Mouse (Mus musculus) T-helper 1 cell (primary cell): ENCODE measurements around the gene Cxcl12.

ENCODE experiments used
- in situ Hi-C: fragments of 300-600 bp; cut with MboI, MseI; formaldehyde crosslinking; loops from one replicate; pipeline ENCODE4 v1.15.1; 2025; ENCODE audit warnings: high pct_unique_total_duplicates

Cxcl12 gene

GRCm38 (mm10) chr6:117168321-117169011, at the start of gene Cxcl12:
Cxcl12 (plus strand) TSS chr6:117168535.
- in situ Hi-C loops: no loop called here

DNA sequence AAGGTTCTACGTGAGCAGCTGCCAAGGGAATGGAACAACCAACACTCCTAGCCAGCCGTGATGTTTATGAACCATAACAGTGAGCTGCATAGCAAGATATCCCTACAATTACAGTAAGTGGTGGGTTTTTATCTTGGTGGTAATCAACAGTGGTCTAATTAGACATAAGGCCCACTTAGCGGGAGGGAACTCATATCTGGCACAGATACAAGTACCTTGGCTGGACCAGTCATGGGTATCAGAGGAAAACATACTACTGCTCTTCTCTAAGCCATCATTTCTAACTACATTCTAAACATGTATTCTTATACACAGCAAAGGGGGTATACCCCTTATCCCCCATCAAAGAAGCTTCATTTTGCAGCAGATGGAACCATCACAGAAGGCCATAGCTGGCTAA, 46.3 kb upstream of the Cxcl12 start:
- in situ Hi-C loops: no loop called here

GRCm38 (mm10) chr6:117126356-117126755, 42.0 kb upstream of the Cxcl12 start:
- in situ Hi-C loops: no loop called here

- in situ Hi-C loops: no loop called here
Measured at GRCm38 (mm10) chr6:117129443-117129842, 38.9 kb upstream of the Cxcl12 start.

DNA sequence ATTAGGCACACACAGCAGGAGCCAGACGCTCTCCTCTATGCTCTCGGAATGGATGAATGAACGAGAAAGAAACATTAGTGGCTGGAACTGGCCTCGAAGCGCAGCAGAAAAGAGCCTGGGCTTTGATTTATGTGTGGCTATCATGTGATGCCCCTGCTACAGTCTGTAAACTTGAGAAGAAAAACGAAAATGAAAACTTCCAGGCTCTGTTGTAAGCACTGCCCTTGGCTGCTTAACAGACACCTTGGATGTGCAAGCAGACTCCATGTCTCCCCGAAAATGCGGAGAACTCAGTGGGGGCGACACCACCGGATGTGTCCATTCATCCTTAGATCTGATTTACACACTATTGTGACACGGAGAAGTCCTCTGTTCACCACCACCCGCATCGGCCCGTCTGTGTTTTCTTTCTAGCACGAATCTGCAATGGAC, 37.6 kb upstream of the Cxcl12 start:
- in situ Hi-C loops: no loop called here

- in situ Hi-C loops: no loop called here
Measured at GRCm38 (mm10) chr6:117134526-117134925, 33.8 kb upstream of the Cxcl12 start.

DNA sequence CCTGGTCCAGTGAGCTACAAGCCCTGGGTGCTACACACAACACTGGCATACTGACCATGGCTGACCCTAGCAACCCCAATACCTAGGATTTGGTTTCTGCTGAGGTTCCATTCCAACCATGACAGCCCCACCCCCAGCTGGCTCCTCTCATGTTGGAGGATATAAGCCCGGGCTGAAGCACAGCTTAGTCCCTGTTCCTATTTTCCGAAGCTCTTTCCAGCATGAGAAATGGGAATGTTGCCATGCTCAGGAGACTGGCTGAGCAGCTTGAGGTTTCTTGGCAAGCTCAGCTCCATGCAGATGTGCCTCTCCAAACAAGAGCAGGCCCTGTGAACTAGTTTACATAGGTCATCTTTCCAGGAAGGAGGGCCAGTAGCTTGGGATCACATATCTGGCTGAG, 30.6 kb upstream of the Cxcl12 start:
- in situ Hi-C loops: no loop called here

DNA sequence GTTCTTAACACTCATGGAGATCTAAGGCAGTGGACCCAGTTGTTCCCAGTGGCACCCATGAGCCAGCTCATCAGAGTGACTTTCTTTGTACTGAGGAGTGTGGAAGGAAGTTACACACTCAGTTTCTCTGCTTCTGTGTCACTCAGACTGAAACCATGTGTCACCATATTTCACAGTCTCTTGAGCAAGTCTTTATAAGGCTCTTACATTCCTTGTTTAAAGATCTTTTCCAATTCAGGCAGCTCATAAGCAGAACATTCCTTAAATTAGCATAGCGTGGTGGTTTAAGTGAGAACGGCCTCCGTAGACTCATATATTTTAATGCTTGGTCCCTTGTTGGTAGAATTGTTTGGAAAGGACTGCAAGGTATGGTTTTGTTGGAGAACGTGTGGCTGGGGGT, 27.4 kb upstream of the Cxcl12 start:
- in situ Hi-C loops: no loop called here

- in situ Hi-C loops: no loop called here
Measured at GRCm38 (mm10) chr6:117146951-117147350, 21.4 kb upstream of the Cxcl12 start.

DNA sequence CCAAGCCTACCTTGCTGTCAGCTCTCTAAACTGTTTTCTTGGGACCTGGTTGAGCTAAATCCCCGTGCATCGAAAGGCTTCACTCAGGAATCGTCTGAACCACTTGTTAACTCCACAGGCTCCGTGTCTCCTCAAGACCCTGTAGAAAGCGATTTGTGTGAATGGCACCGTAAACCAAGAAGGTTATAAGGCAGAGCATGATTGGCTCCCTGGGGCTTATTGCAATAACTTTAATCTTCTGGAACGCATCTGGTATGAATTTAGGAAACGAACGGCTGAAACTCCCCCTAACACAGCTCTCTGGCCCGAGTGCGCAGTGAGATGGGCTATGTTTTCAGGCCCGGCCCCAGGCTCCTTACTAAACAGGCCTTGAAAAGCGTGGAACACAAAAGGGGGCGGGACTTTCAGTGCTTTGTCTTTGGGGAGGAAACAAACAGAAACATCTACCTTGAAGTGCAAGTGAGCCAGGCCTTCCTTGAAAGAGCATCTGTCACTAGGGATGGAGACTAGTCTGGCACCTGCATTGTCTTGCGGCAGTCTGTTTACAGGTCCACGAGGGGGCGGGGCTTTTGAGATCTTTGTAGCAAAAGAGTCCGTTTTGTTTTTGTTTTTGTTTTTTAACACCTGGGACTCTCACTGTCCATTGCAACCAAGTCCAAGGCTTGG, 16.7 kb upstream of the Cxcl12 start:
- in situ Hi-C loops: no loop called here

GRCm38 (mm10) chr6:117153046-117153445, 15.3 kb upstream of the Cxcl12 start:
- in situ Hi-C loops: no loop called here

- in situ Hi-C loops: no loop called here
Measured at GRCm38 (mm10) chr6:117156846-117157245, 11.5 kb upstream of the Cxcl12 start.

DNA sequence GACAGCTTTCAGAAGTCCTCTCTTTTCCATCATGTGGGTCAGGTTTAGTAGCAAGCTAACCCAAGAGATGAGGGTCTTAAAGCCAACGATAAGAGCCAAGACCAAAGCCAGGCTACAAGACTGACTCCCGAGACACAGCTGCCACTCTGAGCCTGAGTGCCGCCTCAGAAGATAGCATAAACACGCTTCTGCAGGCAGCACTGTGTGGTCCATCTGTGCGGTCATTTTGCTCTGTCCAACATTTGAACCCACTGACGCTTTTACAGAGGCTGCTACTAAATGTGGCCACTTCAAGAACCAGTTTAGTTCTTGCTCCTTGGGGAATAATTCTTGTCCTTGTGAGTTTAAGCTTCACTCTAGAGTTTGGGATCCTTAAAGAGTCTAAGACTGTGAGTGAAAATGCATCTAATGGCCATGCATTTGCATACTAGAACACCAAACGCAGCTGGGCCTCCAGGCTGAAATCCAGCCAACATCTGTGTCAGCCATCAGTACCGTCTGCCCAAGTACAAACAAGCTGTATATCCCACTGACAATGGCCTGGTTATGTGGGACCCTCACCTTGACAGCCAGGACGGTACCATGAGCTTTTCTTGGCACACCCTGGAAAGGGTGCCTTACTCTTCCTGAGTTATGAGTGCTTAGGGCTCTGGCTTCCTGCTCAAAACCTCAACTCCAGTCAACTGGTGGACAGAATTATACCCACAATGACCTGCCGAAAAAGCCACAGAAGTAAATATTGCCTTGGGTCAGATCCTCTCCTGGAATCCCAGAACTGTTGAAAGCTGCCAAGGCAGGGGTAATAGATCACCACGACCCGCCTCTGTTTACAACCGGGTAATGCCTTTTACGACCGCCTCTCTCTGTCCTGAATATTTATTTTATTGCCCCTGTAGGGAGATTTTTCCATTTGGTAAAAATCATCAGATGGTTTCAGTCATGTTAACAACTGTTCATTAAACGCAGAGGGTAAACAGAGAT, 8.3 kb upstream of the Cxcl12 start:
- in situ Hi-C loops: loop anchor here (5.0 kb wide), 1 partner anchor 662 kb away; no protein-coding TSS in a partner anchor

DNA sequence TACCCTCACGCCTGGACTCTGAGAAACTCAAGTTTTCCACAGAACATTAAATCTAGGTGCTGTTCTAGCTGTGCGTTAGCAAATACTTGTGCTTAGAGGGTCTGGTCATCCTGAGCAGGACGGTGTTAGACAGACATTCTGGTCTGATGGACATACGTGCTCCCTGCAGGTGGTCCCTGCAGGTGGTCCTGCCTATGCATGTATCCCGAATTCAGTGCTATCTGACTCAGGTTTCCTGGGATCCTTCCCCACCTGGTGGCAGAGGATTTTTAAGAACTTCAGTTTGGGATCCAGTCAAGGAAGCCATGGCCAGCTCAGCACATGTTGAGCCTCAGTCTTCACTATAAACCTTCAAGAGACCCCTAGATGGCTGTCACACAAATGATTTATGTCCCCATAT, 4.8 kb upstream of the Cxcl12 start:
- in situ Hi-C loops: loop anchor here (5.0 kb wide), 1 partner anchor 659 kb away; no protein-coding TSS in a partner anchor

- in situ Hi-C loops: no loop called here
Measured at GRCm38 (mm10) chr6:117166581-117167425, 1.5 kb upstream of the Cxcl12 start.

- in situ Hi-C loops: no loop called here
Measured at GRCm38 (mm10) chr6:117167426-117167730, 957 bp upstream of the Cxcl12 start.

DNA sequence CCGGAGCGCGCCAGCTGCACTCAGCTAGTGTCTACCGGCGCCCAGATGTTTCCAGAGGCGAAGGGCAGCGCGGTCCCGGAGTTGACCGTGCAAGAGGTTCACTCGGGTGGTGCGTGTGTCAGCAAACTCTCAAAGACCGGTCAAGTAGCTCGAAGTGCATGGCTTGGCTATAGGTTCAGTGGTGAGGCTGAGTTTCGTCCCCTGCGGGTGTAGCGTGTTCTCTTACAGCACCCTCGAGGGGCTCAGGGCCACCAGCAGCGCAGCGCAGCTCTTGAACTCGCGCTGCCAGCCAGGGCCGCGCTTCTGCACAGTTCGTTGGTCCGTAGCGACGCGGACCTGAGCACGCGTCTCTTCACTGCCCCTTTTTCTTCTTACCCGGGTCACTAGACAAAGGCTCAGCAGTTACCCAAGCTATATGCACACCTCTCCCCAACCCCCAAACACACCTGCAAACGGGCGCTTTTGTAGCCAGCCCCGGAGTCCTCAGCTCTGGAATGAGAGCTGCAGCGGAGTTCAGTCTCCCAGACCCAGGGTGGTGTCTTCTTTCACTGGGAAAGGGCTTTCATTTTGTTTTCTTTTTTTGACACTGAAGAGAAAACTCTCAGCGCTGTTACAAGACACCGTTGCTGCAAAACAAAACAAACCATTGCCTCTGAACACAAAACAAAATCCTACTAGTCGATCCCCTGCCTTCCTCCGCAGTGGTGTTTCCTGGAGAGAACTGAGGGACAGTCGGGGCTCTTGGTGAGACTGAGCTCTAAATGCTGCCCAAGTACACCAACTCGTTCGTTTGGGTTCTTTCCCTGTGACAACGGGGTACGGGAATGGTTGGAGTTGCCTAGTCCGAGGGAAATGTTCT, 945 bp downstream of the Cxcl12 start:
- in situ Hi-C loops: no loop called here

DNA sequence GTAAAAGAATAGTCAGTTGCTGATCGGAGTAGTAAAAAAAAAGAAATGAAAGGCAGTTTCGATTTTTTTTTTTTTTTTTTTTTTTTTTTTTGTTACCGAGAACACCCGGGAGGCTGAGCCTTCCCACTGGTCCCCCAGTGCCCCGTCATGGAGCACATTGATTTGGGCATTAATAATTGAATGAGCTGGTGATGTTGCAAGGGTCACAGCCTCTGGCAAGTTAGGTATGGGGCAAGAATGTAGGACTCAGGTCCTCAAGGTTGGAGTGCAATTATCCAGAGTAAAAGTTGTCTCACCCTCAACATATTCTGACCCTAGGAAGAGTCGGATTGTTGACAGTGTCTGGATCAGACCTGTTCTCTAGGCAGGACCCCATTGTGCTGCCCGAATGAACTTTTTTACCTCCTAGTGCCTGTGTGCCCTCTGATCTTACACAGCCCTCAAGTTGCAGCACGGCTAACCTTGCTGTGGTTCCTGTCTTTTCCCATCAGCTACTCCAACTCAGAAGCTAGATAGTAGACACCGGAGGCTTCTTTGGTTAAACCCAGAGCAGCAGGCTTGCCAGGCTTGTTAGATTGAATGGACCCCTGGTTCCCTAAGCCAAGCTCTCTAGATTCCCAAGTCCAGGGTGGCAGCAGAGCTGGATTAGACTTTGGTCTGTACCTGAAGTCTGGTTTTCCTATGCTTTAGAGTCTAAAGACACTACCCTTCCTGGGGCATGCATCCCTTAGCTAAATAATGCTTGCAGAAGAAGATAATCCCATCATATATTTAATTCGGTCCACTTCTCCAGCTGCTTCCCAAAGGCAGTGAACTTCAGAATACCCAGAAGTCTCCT, 1.8 kb downstream of the Cxcl12 start:
- in situ Hi-C loops: no loop called here

- in situ Hi-C loops: no loop called here
Measured at GRCm38 (mm10) chr6:117172358-117172757, 4.0 kb downstream of the Cxcl12 start.
